Mouse (Mus musculus) neutrophil, adult 65 days (primary cell): ENCODE data around the gene Lmnb2. TPM values are rescaled to one million over a fixed set of nuclear protein-coding genes. Genes with fewer than 3 reads are reported as not detected.

Source experiments
- total RNA-seq: library from RNA; stranded (reverse); gene quantifications from 2 replicates; pipeline ENCODE4 v1.2.4, GENCODE M21; 2023

Lmnb2 gene
- total RNA-seq, result 17.8 and 24.7 TPM in 2 replicates

GRCm38 (mm10) chr10:80917779-80918434 is at the start of gene Lmnb2:
Gene Lmnb2, minus strand, starts transcription at chr10:80918245.

GRCm38 (mm10) chr10:80929299-80930226 is 11.5 kb upstream of the Lmnb2 start, which contains the start of gene Gadd45b:
Gene Gadd45b, plus strand, starts transcription at chr10:80930073.

GRCm38 (mm10) chr10:80900318-80901247 is 17.5 kb downstream of the Lmnb2 start, which contains the start of gene Timm13:
Gene Timm13, minus strand, starts transcription at chr10:80900969.

GRCm38 (mm10) chr10:80871581-80871980 is 46.5 kb downstream of the Lmnb2 start, which contains the start of gene Tmprss9:
Gene Tmprss9, plus strand, starts transcription at chr10:80871848.

GRCm38 (mm10) chr10:80854913-80855748 is 62.9 kb downstream of the Lmnb2 start, which contains the start of the genes Lsm7 and Sppl2b:
Gene Lsm7, minus strand, starts transcription at chr10:80855209.
Gene Sppl2b, plus strand, starts transcription at chr10:80855275.

Other genes starting within 250 kb of the Lmnb2 start
- gene Mknk2, start 240.1 kb downstream of the Lmnb2 start, total RNA-seq, result 181 and 193 TPM in 2 replicates
- gene Mob3a, start 216.3 kb downstream of the Lmnb2 start, total RNA-seq, result 140 and 155 TPM in 2 replicates
- gene Izumo4, start 216.1 kb downstream of the Lmnb2 start, total RNA-seq, result 8.4 and 14.1 TPM in 2 replicates
- 99.7 and 123 TPM in 2 replicates for gene Ap3d1, start 176.0 kb downstream of the Lmnb2 start, total RNA-seq
- 21.3 and 32.2 TPM in 2 replicates for gene Dot1l, start 163.0 kb downstream of the Lmnb2 start, total RNA-seq
- gene Sf3a2, start 120.0 kb downstream of the Lmnb2 start, total RNA-seq, result 39.7 and 47.3 TPM in 2 replicates
- 62.9 and 84.6 TPM in 2 replicates for gene Plekhj1, start 119.6 kb downstream of the Lmnb2 start, total RNA-seq
- 0.77 and 1.2 TPM in 2 replicates for gene Amh, start 113.0 kb downstream of the Lmnb2 start, total RNA-seq
- not detected in 2 replicates for gene Jsrp1, start 104.7 kb downstream of the Lmnb2 start, total RNA-seq
- 506 and 673 TPM in 2 replicates for gene Oaz1, start 91.6 kb downstream of the Lmnb2 start, total RNA-seq
- gene Lingo3, start 74.2 kb downstream of the Lmnb2 start, total RNA-seq, result not detected in 2 replicates
- gene Lsm7, start 63.0 kb downstream of the Lmnb2 start, total RNA-seq, result 10.1 and 19.3 TPM in 2 replicates
- gene Sppl2b, start 63.0 kb downstream of the Lmnb2 start, total RNA-seq, result 14.0 and 15.8 TPM in 2 replicates
- gene Tmprss9, start 46.4 kb downstream of the Lmnb2 start, total RNA-seq, result not detected in 2 replicates
- gene Timm13, start 17.3 kb downstream of the Lmnb2 start, total RNA-seq, result 35.2 and 38.8 TPM in 2 replicates
- gene Gadd45b, start 11.8 kb upstream of the Lmnb2 start, total RNA-seq, result 50.6 and 86.7 TPM in 2 replicates
- 0.23 and 0.92 TPM in 2 replicates for gene Gng7, start 96.7 kb upstream of the Lmnb2 start, total RNA-seq
- not detected in 2 replicates for gene Diras1, start 107.4 kb upstream of the Lmnb2 start, total RNA-seq
- gene Slc39a3, start 119.2 kb upstream of the Lmnb2 start, total RNA-seq, result 11.5 and 13.1 TPM in 2 replicates
- gene Sgta, start 141.9 kb upstream of the Lmnb2 start, total RNA-seq, result 47.2 and 56.7 TPM in 2 replicates
- gene Thop1, start 151.8 kb upstream of the Lmnb2 start, total RNA-seq, result 4.0 TPM in 2 replicates
- gene Creb3l3, start 180.6 kb upstream of the Lmnb2 start, total RNA-seq, result 0.25 and 0.34 TPM in 2 replicates
- 72.4 and 96.2 TPM in 2 replicates for gene Map2k2, start 187.7 kb upstream of the Lmnb2 start, total RNA-seq
- gene Zbtb7a, start 217.0 kb upstream of the Lmnb2 start, total RNA-seq, result 58.8 and 72.8 TPM in 2 replicates
- gene Pias4, start 249.7 kb upstream of the Lmnb2 start, total RNA-seq, result 27.7 and 33.9 TPM in 2 replicates